Mouse (Mus musculus): Measurements from ENCODE around the gene Rptor.

DNA sequence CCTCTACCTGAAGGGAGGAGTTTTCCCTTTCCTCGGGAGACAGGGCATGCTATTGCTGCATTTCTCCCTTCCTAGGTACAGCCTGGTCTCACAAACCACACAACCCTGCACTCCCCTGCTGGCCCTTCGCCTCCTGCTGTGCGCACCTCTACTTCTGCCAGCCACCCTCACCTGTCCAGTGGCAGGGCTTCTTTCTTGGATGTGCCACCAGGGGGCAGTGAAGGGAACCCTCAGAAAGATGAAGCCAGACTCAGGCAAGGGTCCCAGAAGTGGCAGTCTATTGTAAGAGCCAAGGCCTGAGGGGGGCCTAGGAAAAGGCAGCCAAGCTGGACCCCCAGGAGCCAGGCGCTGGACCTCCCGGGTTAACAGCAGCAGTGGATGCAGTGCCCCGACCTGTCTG lies 332.8 kb downstream of the Rptor start:
- TF ChIP-seq CTCF (IDR thresholded peaks at IDR 0.05 in 2 of 3, conservative IDR thresholded peaks at IDR 0.05 in 1 of 3; ENCODE audit: control insufficient read depth in 1 of 3, insufficient read depth in 1 of 3, low read depth in 2 of 3, low read length in 3 of 3, poor library complexity in 1 of 3, severe bottlenecking in 1 of 3) (peak; percentile 76 to 89 (median 87)), MAX (IDR thresholded peaks at IDR 0.05; ENCODE audit: low read length) (no peak), POLR2A (IDR thresholded peaks at IDR 0.05; ENCODE audit: control insufficient read depth in 1 of 2, insufficient read depth in 1 of 2, low read depth in 1 of 2, low read length in 2 of 2, poor library complexity in 1 of 2) (no peak), EP300 (IDR thresholded peaks at IDR 0.05; ENCODE audit: low read depth in 1 of 2, low read length in 2 of 2) (no peak), MYC (IDR thresholded peaks at IDR 0.05; ENCODE audit: low read depth, low read length) (no peak), CHD2 (IDR thresholded peaks at IDR 0.05; ENCODE audit: low read length) (no peak), ZC3H11A (IDR thresholded peaks at IDR 0.05; ENCODE audit: low read depth, low read length) (peak; percentile 81), SIN3A (IDR thresholded peaks at IDR 0.05; ENCODE audit: low read length) (no peak)

Data from MEL (cell line).